Mouse (Mus musculus) lung, adult 2 months (tissue): ENCODE data around the gene Bcar1. TPM values are rescaled to one million over a fixed set of nuclear protein-coding genes. Genes with fewer than 3 reads are reported as not detected.

Experiments used
- DNase-seq: peaks from one replicate; pipeline ENCODE4 v3.0.0; 2022
- H3K4me1 ChIP-seq: fragments of 200-500 bp; 2 replicates; pipeline ENCODE4 v1.6.1; 2011; ENCODE audit warnings: low read length; ENCODE audit not compliant: control insufficient read depth, insufficient read depth
- H3K4me3 ChIP-seq: fragments of 200-500 bp; replicated peaks from 2 replicates; pipeline ENCODE3; 2011; ENCODE audit warnings: low read depth, mild to moderate bottlenecking, control low read depth, low read length; ENCODE audit errors: extremely low read depth
- CTCF ChIP-seq: fragments of 200-500 bp; IDR thresholded peaks from 2 replicates; pipeline ENCODE4 v1.5.1; 2011; ENCODE audit warnings: mild to moderate bottlenecking, low read length, control low read depth; ENCODE audit not compliant: insufficient read depth
- POLR2A ChIP-seq: fragments of 200-500 bp; IDR thresholded peaks from 2 replicates; pipeline ENCODE4 v1.6.1; 2011; ENCODE audit warnings: low read depth, mild to moderate bottlenecking, control low read depth, low read length, borderline replicate concordance; ENCODE audit errors: extremely low read depth
- WGBS: fragments of 180-500 bp; shearing (Covaris S2); methylation state at CpG from one replicate; pipeline ENCODE4 v1.1.7; 2018; 5-methylcytosine and 5-hydroxymethylcytosine counted together
- polyA plus RNA-seq: library from polyadenylated mRNA; depleted of rRNA; stranded (reverse); fragments of >200 nt; gene quantifications from 2 replicates; pipeline ENCODE4 v1.2.3, GENCODE M21; 2012

The Bcar1 gene
- polyA plus RNA-seq, 1 experiment, result 81.4 TPM

DNA sequence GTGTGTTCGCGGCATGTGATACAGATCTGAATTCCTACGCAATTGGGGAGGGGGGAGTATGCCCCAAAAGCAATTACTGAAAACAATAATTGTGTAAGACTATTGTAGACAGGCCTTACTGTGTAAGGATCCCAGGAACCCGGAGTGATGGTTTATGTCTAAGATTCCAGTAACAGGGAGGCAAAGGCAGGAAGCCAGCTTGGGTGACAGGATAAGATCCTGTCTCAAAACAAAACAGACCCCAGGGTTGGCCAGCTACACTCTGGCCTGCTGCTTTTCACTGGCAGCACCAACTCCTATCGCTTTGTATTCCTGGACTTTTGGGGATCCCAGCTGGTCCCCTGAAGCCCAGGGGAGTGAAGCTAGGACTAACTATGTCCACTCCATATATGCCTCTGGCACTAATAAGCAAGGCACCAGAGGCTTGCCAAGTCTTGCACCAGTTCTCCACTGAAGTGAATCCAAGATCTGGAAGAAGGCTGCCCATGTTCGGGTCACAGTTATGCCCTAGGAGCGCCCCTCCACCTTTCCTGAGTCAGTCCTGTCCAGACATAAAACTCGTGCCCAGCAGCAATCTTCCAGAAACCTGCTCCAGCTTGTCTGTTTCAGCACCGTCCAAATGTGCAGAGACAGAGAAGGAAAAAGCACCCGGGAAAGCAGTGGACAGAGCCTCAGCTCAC lies 11.1 kb downstream of the Bcar1 start:
- Histone ChIP-seq H3K4me3 (peak overlapping the region; percentile 50), H3K4me1 (peaks cover 72% of the 10 kb centered on the region)
- TF ChIP-seq CTCF (no peak), POLR2A (no peak)
- WGBS, result 11% methylated on average over 10 of the region's 10 CpGs
- peak; percentile 29 for DNase-seq

DNA sequence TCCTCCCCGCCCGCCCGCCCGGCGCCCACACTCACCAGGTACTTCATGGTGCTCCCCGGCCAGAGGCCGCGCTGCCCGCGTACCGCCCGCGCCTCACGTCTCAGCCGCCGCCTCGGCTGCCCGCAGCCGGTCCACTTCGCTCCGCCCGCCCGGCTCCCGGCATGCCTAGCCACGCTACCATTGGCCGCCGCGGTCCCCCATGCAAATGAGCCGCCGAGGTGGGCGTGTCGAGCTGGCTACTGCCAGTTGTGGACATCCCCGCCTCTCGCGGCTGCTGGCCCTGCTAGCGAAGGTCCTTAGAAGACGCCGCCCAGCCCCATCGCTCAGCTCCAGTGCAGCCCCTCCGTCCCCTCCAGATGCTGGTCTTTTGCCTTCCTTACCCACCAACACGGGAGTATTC lies 11.6 kb downstream of the Bcar1 start:
- H3K4me3 ChIP-seq, result peak overlapping the region; percentile 78
- TF ChIP-seq POLR2A (peak; percentile 45; the same call in 1 of the 2 replicates), CTCF (no peak)
- under 1% methylated on average over 32 of the region's 41 CpGs for WGBS
- H3K4me1 ChIP-seq, result peaks cover 75% of the 10 kb centered on the region
- peak; percentile 95 for DNase-seq

DNA sequence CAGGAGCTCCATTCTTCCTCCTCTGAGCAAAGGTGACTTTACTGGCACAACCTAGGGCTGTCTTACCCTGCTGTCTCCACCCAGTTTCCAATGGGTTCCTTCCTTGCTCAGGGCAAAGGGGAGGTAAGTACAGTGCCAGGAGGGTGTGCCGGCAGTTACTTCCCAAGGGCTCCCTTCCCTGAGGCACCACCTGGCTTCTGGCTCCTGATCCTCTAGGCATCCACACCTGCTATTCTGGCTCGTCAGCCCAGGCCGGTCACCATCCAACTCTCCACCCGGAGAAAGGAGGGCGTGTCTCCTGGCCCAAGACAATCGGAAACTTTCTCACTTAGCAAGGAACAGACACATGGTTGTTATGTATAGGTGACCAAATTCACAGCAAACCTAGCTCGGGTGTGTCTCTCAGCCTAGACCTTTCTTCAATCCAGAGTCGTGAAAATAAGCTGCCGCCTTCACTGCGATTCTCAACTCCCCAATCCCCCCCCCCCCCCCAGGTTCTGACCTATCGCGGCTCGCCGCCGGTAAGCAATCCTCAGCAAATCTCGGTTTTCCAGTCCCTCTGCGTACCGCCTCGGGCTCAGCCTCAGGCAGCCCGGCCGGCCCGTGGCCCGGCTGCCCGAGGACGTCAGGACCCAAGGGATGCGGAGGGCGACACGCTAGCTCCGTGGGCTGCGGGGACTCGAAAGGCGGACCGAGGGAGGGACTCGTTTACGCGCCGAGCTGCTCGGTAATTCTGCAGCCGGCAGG lies 12.2 kb downstream of the Bcar1 start:
- under 1% methylated on average over 39 of the region's 39 CpGs for WGBS
- TF ChIP-seq CTCF (no peak), POLR2A (no peak)
- Histone ChIP-seq H3K4me3 (peak overlapping the region; percentile 78), H3K4me1 (peaks cover 75% of the 10 kb centered on the region)
- DNase-seq, result no peak

- DNase-seq, result no peak
- TF ChIP-seq POLR2A, result no peak
- TF ChIP-seq CTCF, result no peak
- no peak overlapping the region for H3K4me3 ChIP-seq
- 38% methylated on average over 7 of the region's 7 CpGs for WGBS
- peaks cover 66% of the 10 kb centered on the region for H3K4me1 ChIP-seq
Measured at GRCm38 (mm10) chr8:111729233-111730170, 14.1 kb downstream of the Bcar1 start.

- TF ChIP-seq CTCF (no peak), POLR2A (no peak)
- peaks cover 58% of the 10 kb centered on the region for H3K4me1 ChIP-seq
- DNase-seq, result no peak
- 71% methylated on average over 5 of the region's 5 CpGs for WGBS
- no peak overlapping the region for H3K4me3 ChIP-seq
Measured at GRCm38 (mm10) chr8:111728481-111728880, 15.1 kb downstream of the Bcar1 start.

DNA sequence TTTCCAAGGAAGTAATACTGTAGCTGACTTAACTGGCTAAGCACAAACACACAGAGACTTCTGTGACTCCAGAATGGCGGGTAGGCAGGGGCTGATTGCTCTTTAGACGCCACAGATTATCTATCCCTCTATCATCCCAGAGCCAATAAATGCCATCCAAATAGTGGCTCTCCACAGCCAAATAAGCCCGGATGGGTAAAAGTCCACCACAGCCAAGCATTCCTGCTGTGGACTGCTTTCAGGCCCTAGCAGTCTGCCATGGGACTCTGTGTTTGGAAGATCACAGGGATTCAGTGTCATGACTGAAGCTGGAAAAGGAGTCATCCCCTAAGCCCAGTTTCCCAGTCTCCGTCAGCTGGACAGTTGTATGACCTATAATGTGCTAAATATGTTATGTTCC lies 16.1 kb downstream of the Bcar1 start:
- no peak for TF ChIP-seq CTCF
- no peak for TF ChIP-seq POLR2A
- 73% methylated on average over 4 of the region's 4 CpGs for WGBS
- no peak for DNase-seq

DNA sequence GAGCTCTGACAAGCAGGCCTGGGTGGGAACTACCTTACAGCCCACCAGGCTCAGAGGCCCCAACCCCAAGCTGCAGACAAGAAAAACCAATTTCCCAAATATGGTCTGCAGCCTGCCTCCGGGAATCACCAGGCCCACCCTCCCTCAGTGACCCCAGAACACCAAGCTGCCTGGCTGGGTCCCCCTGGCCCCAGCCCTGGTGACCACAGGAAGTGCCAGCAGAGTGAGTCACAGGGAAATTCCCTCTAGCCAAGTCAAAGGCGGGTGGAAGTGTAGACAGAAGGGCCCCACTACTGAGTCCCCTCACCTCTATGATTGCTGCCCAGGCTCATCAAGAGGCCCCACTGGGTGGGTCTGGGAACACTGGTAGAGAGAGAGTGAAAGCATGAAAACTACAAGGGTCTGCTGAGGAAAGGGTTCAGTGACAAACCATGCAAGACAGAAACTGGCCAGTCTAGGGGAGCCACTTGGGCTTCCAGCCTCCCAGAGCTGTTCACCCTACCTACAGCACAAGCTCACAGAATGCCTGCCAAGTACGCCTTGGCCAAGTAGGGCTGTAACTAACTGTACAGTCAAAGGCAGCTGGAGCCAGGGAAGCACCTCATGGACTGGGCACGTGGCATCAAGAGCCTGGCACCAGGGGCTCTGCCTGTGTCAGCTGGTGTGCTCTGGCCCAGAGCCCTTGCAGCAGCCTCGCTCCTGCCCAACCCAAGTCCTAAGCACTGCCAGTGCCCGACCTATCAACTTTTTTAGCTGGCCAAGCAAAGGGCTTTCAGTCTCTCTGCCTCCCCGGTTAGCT lies 17.3 kb downstream of the Bcar1 start:
- 15% methylated on average over 7 of the region's 7 CpGs for WGBS
- TF ChIP-seq CTCF (no peak), POLR2A (no peak)
- peaks cover 47% of the 10 kb centered on the region for H3K4me1 ChIP-seq
- H3K4me3 ChIP-seq, result no peak overlapping the region
- peak; percentile 67 for DNase-seq

More for the DNA sequence above, 16.1 kb downstream of the Bcar1 start:
- Histone ChIP-seq H3K4me3 (no peak overlapping the region), H3K4me1 (peaks cover 49% of the 10 kb centered on the region)

- peaks cover 40% of the 10 kb centered on the region for H3K4me1 ChIP-seq
- no peak for DNase-seq
- H3K4me3 ChIP-seq, result no peak overlapping the region
- WGBS, result 83% methylated on average over 6 of the region's 6 CpGs
- TF ChIP-seq CTCF (no peak), POLR2A (no peak)
Measured at GRCm38 (mm10) chr8:111725341-111725740, 18.3 kb downstream of the Bcar1 start.
